Mouse (Mus musculus) brown adipose tissue, adult 24 weeks (tissue): ENCODE results near the gene Fabp6. TPM values are rescaled to one million over a fixed set of nuclear protein-coding genes. Genes with fewer than 3 reads are reported as not detected.

Experiments used
- H3K27ac ChIP-seq: fragments of 200-500 bp; replicated peaks from 2 replicates; pipeline ENCODE4 v1.5.1; 2012; ENCODE audit warnings: low read depth, mild to moderate bottlenecking, low read length
- H3K4me1 ChIP-seq: fragments of 200-500 bp; 2 replicates; pipeline ENCODE4 v1.6.1; 2012; ENCODE audit warnings: low read length, mixed read lengths; ENCODE audit not compliant: control insufficient read depth, insufficient read depth, insufficient read length
- H3K4me3 ChIP-seq: fragments of 200-500 bp; 2 replicates; pipeline ENCODE4 v1.5.1; 2012; ENCODE audit warnings: low read depth, mild to moderate bottlenecking, low read length, moderate library complexity; ENCODE audit not compliant: insufficient read depth
- polyA plus RNA-seq: library from polyadenylated mRNA; stranded (reverse); fragments of >200 nt; gene quantifications from 2 replicates; pipeline ENCODE4 v1.2.4, GENCODE M21; 2012; ENCODE audit not compliant: missing spikeins, insufficient read depth, insufficient read length

Gene Fabp6
- polyA plus RNA-seq = not detected in 2 replicates

GRCm38 (mm10) chr11:43601440-43601839 lies at the start of gene Fabp6:
Gene Fabp6, minus strand, starts transcription at chr11:43601540.
- no peak within 1 kb of the TSS for H3K4me3 ChIP-seq
- H3K27ac ChIP-seq = no peak within 1 kb of the TSS
- H3K4me1 ChIP-seq = no peaks in the 10 kb centered on the region

- no peak overlapping the region for H3K4me3 ChIP-seq
- H3K4me1 ChIP-seq = no peaks in the 10 kb centered on the region
- no peak overlapping the region for H3K27ac ChIP-seq
These were observed 43.9 kb upstream of the Fabp6 start for GRCm38 (mm10) chr11:43645286-43645685.

DNA sequence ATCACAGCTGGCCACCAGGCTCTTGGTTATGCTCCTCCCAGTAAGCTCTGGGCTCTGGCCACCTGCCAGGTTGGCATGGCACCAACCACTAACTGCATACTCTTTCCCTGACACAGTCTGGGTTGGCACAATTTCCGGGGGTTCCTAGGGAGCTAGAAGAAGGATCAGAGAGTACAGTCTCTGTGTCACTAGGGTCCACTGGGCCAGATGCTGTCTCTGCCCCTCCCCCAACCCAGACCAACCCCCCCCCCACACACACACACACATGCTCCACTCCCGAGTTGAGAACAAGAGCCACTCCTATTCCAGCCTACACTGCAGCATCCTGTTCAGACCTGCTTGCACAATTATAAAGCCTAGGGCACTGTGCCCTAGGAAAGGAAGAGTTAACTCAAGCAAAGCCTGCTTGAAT lies 41.8 kb upstream of the Fabp6 start:
- no peaks in the 10 kb centered on the region for H3K4me1 ChIP-seq
- no peak overlapping the region for H3K4me3 ChIP-seq
- H3K27ac ChIP-seq = no peak overlapping the region

DNA sequence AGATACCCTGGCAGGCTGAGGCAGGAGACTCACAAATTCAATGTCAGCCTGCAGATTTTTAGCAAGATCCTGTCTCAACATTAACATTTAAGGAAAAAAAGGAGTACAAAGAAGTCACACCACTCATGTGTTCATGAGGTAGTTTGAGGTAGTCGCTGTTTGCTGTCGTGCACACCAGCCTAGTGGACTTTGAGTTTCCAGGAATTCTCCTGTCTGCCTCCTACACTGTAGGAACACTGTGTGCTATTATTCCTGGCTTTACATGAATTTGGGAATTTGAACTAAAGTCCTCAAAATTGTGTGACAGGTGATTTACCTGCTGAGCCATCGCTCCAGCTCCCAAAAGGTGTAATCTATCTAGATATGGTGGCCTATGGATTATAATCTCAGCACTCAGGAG lies 37.1 kb upstream of the Fabp6 start:
- H3K4me3 ChIP-seq = no peak overlapping the region
- H3K4me1 ChIP-seq = no peaks in the 10 kb centered on the region
- H3K27ac ChIP-seq = no peak overlapping the region

GRCm38 (mm10) chr11:43636761-43637160 lies 35.4 kb upstream of the Fabp6 start:
- Histone ChIP-seq H3K27ac (no peak overlapping the region), H3K4me1 (no peaks in the 10 kb centered on the region)

DNA sequence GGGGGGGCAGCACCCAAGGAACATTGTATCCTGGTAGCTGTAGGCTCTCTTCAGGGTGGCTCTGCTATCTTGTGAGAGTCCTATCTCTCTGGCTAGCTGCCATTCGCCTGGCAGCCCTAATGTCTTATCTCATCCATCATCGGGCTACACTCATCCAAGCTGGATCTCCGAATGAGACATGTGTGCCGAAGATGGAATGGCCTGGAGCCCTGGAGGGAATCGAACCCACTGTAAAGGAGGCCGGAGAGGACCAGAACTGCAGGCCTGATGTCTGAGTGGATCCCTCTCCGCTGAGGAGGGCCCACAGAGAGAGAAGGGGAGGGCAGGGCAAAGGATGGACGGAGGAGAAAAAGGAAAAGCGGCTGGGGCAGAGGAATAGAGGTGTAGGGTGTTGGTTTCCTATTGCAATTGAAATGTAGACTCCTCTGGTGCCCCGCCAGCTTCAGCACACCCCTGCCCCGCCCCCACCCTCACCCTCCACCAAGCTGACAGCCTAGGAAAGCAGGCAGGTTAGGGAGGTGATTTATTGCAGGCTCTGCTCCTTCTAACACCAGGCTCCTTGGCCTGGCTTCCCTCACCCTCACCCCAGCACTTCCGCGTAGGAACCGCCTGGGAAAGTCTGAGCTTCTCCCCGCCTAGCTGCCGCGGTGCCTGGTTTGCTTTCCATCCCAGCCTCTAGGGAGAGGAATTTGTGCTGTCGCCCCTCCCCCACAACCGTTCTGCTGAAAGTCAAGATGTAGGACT lies 32.5 kb upstream of the Fabp6 start:
- H3K4me3 ChIP-seq = no peak overlapping the region
- H3K27ac ChIP-seq = no peak overlapping the region
- H3K4me1 ChIP-seq = no peaks in the 10 kb centered on the region

More at GRCm38 (mm10) chr11:43636761-43637160, 35.4 kb upstream of the Fabp6 start:
- H3K4me3 ChIP-seq = no peak overlapping the region

- no peak overlapping the region for H3K4me3 ChIP-seq
- H3K27ac ChIP-seq = no peak overlapping the region
- H3K4me1 ChIP-seq = no peaks in the 10 kb centered on the region
These were observed 31.8 kb upstream of the Fabp6 start for GRCm38 (mm10) chr11:43633165-43633564.

- H3K4me3 ChIP-seq = no peak overlapping the region
- no peak overlapping the region for H3K27ac ChIP-seq
- no peaks in the 10 kb centered on the region for H3K4me1 ChIP-seq
These were observed 31.2 kb upstream of the Fabp6 start for GRCm38 (mm10) chr11:43632566-43632965.

GRCm38 (mm10) chr11:43631645-43632044 lies 30.3 kb upstream of the Fabp6 start:
- Histone ChIP-seq H3K4me3 (no peak overlapping the region), H3K4me1 (no peaks in the 10 kb centered on the region), H3K27ac (no peak overlapping the region)

- Histone ChIP-seq H3K4me3 (no peak overlapping the region), H3K4me1 (no peaks in the 10 kb centered on the region), H3K27ac (no peak overlapping the region)
These were observed 25.7 kb upstream of the Fabp6 start for GRCm38 (mm10) chr11:43626927-43627645.

- no peak overlapping the region for H3K4me3 ChIP-seq
- no peak overlapping the region for H3K27ac ChIP-seq
- H3K4me1 ChIP-seq = no peaks in the 10 kb centered on the region
These were observed 25.1 kb upstream of the Fabp6 start for GRCm38 (mm10) chr11:43626300-43626926.

GRCm38 (mm10) chr11:43624341-43624740 lies 23.0 kb upstream of the Fabp6 start:
- Histone ChIP-seq H3K4me3 (no peak overlapping the region), H3K4me1 (no peaks in the 10 kb centered on the region), H3K27ac (no peak overlapping the region)

- no peak overlapping the region for H3K4me3 ChIP-seq
- peaks cover 2% of the 10 kb centered on the region; the same call in 1 of the 2 replicates for H3K4me1 ChIP-seq
- no peak overlapping the region for H3K27ac ChIP-seq
These were observed 20.4 kb upstream of the Fabp6 start for GRCm38 (mm10) chr11:43621769-43622168.

DNA sequence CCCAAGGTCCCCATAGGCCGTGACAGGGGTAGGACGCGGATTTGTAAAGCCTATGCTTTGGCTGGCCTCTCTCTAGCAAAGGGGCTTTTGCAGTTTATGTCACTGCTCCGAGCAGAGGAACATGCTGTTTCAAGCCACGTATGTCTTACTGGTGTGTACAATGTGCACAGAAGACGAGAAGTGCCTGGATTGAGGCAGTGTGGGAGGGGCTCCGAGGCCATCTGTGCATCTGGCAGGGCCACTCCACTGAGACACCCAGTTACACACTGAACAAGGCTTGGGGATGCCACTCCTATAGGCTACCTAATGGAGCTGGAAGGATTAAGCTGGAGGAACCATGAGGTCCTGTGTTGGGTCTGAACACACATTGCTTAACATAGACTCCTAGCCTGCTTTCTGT lies 17.1 kb upstream of the Fabp6 start:
- no peak overlapping the region for H3K4me3 ChIP-seq
- peaks cover 2% of the 10 kb centered on the region; the same call in 1 of the 2 replicates for H3K4me1 ChIP-seq
- H3K27ac ChIP-seq = no peak overlapping the region

GRCm38 (mm10) chr11:43617924-43618323 lies 16.6 kb upstream of the Fabp6 start:
- no peak overlapping the region for H3K27ac ChIP-seq

More at GRCm38 (mm10) chr11:43617924-43618323, 16.6 kb upstream of the Fabp6 start:
- no peak overlapping the region for H3K4me3 ChIP-seq
- peaks cover 2% of the 10 kb centered on the region; the same call in 1 of the 2 replicates for H3K4me1 ChIP-seq
